Mouse (Mus musculus) heart, adult 2 months (tissue): ENCODE results near the gene Hacd4. TPM values are rescaled to one million over a fixed set of nuclear protein-coding genes. Genes with fewer than 3 reads are reported as not detected.

Experiments used
- DNase-seq, 2 experiments: peaks; one replicate each; pipeline ENCODE4 v3.0.0; 2021
- H3K27ac ChIP-seq: fragments of 200-600 bp; 2 replicates; pipeline ENCODE4 v1.8.1; 2022
- H3K27me3 ChIP-seq: fragments of 200-500 bp; 2 replicates; pipeline ENCODE4 v1.6.1; 2012; ENCODE audit warnings: mild to moderate bottlenecking, low read length, inconsistent platforms, mixed read lengths; ENCODE audit not compliant: control insufficient read depth, insufficient read depth
- H3K36me3 ChIP-seq: fragments of 200-500 bp; 2 replicates; pipeline ENCODE4 v1.6.1; 2012; ENCODE audit warnings: low read length, inconsistent platforms; ENCODE audit not compliant: control insufficient read depth, insufficient read depth
- H3K4me1 ChIP-seq: fragments of 200-500 bp; 2 replicates; pipeline ENCODE4 v1.6.1; 2011; ENCODE audit warnings: low read length; ENCODE audit not compliant: control insufficient read depth, insufficient read depth
- H3K4me3 ChIP-seq: fragments of 200-600 bp; 2 replicates; pipeline ENCODE4 v1.8.1; 2022
- H3K79me2 ChIP-seq: fragments of 200-500 bp; replicated peaks from 2 replicates; pipeline ENCODE4 v1.6.1; 2012; ENCODE audit warnings: mild to moderate bottlenecking, inconsistent platforms, low read length, moderate library complexity, mixed read lengths; ENCODE audit not compliant: control insufficient read depth, insufficient read depth
- H3K9ac ChIP-seq: fragments of 200-500 bp; 2 replicates; pipeline ENCODE4 v1.6.1; 2012; ENCODE audit warnings: low read depth, mild to moderate bottlenecking, control low read depth, inconsistent platforms, low read length, mixed read lengths
- CTCF ChIP-seq: fragments of 200-600 bp; IDR thresholded peaks from 2 replicates; pipeline ENCODE4 v1.8.1; 2022; ENCODE audit warnings: antibody characterized with exemption, mild to moderate bottlenecking, moderate library complexity
- EP300 ChIP-seq: fragments of 200-500 bp; IDR thresholded peaks from 2 replicates; pipeline ENCODE4 v1.6.1; 2011; ENCODE audit warnings: low read depth, low read length, control low read depth; ENCODE audit not compliant: insufficient read depth
- POLR2A ChIP-seq: fragments of 200-500 bp; IDR thresholded peaks from 2 replicates; pipeline ENCODE4 v1.6.1; 2011; ENCODE audit warnings: mild to moderate bottlenecking, low read depth, low read length, control low read depth; ENCODE audit not compliant: insufficient read depth
- WGBS: fragments of 180-500 bp; shearing (Covaris S2); methylation state at CpG from one replicate; pipeline ENCODE4 v1.1.7; 2018; 5-methylcytosine and 5-hydroxymethylcytosine counted together
- intact Hi-C: fragments of 180-260 bp; cut with DNase I; formaldehyde crosslinking; loops from one replicate; pipeline ENCODE4 v1.15.1; 2025
- polyA plus RNA-seq: library from polyadenylated mRNA; depleted of rRNA; stranded (reverse); fragments of >200 nt; gene quantifications from 2 replicates; pipeline ENCODE4 v1.2.3, GENCODE M21; 2012
- total RNA-seq, 2 experiments: library from RNA; stranded (reverse); gene quantifications; 2 replicates each; pipeline ENCODE4 v1.2.3; 2021

The Hacd4 gene
- total and polyA plus RNA-seq, 3 experiments = 2.9 to 5.4 (median 3.5) TPM

GRCm38 (mm10) chr4:88427630-88428239 is 11.0 kb downstream of the Hacd4 start:
- WGBS = 94% methylated on average over 2 of the region's 2 CpGs
- no peaks in the 10 kb centered on the region for H3K27me3 ChIP-seq
- H3K27ac ChIP-seq = no peak overlapping the region
- H3K9ac ChIP-seq = no peak overlapping the region
- no peak for TF ChIP-seq CTCF
- no peak for TF ChIP-seq POLR2A
- TF ChIP-seq EP300 = no peak
- no peaks in the 10 kb centered on the region for H3K79me2 ChIP-seq
- no peak for DNase-seq
- H3K4me1 ChIP-seq = no peaks in the 10 kb centered on the region
- H3K4me3 ChIP-seq = no peak overlapping the region
- intact Hi-C loops = no loop called here
- H3K36me3 ChIP-seq = no peaks in the 10 kb centered on the region

DNA sequence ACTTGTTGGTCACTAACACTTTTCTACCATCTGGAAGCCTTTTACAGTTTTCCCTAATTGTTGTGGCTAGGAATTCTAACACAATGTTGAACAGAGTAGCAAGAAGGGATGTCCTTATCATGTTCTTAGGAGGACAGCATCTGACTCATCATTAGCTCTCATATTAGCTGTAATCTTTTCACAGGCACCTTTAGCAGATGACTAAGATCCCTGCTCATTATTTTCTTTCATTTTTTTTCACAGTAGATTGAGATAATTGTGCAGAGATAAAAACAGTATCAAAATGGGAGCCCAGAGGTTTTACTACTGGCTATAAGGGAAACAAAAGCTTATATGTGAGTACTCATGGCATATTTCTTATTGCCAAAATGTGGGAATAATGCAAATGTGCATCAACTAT is 14.2 kb downstream of the Hacd4 start:
- H3K27me3 ChIP-seq = no peaks in the 10 kb centered on the region
- no peak overlapping the region for H3K9ac ChIP-seq
- no peak overlapping the region for H3K4me3 ChIP-seq
- no peak for TF ChIP-seq EP300
- TF ChIP-seq POLR2A = no peak
- DNase-seq = no peak
- no peak overlapping the region for H3K27ac ChIP-seq
- H3K4me1 ChIP-seq = no peaks in the 10 kb centered on the region
- intact Hi-C loops = no loop called here
- H3K79me2 ChIP-seq = no peaks in the 10 kb centered on the region
- H3K36me3 ChIP-seq = no peaks in the 10 kb centered on the region

GRCm38 (mm10) chr4:88419378-88419777 is 19.4 kb downstream of the Hacd4 start:
- Histone ChIP-seq H3K4me3 (no peak overlapping the region), H3K9ac (no peak overlapping the region), H3K79me2 (no peaks in the 10 kb centered on the region), H3K4me1 (no peaks in the 10 kb centered on the region), H3K36me3 (no peaks in the 10 kb centered on the region; the same call in none of the 2 replicates), H3K27ac (no peak overlapping the region), H3K27me3 (no peaks in the 10 kb centered on the region)
- WGBS = 90% methylated on average over 5 of the region's 5 CpGs
- DNase-seq = no peak
- no peak for TF ChIP-seq EP300
- no peak for TF ChIP-seq POLR2A
- no peak for TF ChIP-seq CTCF
- intact Hi-C loops = no loop called here

- Histone ChIP-seq H3K9ac (no peak overlapping the region), H3K36me3 (no peaks in the 10 kb centered on the region; the same call in none of the 2 replicates), H3K4me1 (no peaks in the 10 kb centered on the region), H3K27me3 (no peaks in the 10 kb centered on the region), H3K4me3 (no peak overlapping the region), H3K27ac (no peak overlapping the region), H3K79me2 (no peaks in the 10 kb centered on the region)
- no peak for TF ChIP-seq EP300
- TF ChIP-seq CTCF = no peak
- TF ChIP-seq POLR2A = no peak
- 34% methylated on average over 2 of the region's 2 CpGs for WGBS
- DNase-seq = no peak
- intact Hi-C loops = no loop called here
Observed at GRCm38 (mm10) chr4:88415017-88415416, 23.7 kb downstream of the Hacd4 start.

- intact Hi-C loops = no loop called here
- H3K79me2 ChIP-seq = no peaks in the 10 kb centered on the region
- H3K36me3 ChIP-seq = no peaks in the 10 kb centered on the region; the same call in none of the 2 replicates
- no peak for DNase-seq
- no peak overlapping the region for H3K4me3 ChIP-seq
- H3K27ac ChIP-seq = no peak overlapping the region
- no peak overlapping the region for H3K9ac ChIP-seq
- no peaks in the 10 kb centered on the region for H3K27me3 ChIP-seq
- no peak for TF ChIP-seq POLR2A
- TF ChIP-seq EP300 = no peak
- no peak for TF ChIP-seq CTCF
- H3K4me1 ChIP-seq = no peaks in the 10 kb centered on the region
- WGBS = 64% methylated on average over 2 of the region's 2 CpGs
Observed at GRCm38 (mm10) chr4:88412331-88412730, 26.4 kb downstream of the Hacd4 start.

- no peaks in the 10 kb centered on the region for H3K4me1 ChIP-seq
- no peak overlapping the region for H3K4me3 ChIP-seq
- H3K27me3 ChIP-seq = no peaks in the 10 kb centered on the region
- H3K9ac ChIP-seq = no peak overlapping the region
- WGBS = 94% methylated on average over 4 of the region's 4 CpGs
- intact Hi-C loops = no loop called here
- H3K79me2 ChIP-seq = no peaks in the 10 kb centered on the region
- DNase-seq = no peak
- TF ChIP-seq CTCF (no peak), POLR2A (no peak), EP300 (no peak)
- H3K36me3 ChIP-seq = no peaks in the 10 kb centered on the region; the same call in 1 of the 2 replicates
- H3K27ac ChIP-seq = no peak overlapping the region
Observed at GRCm38 (mm10) chr4:88409279-88409678, 29.4 kb downstream of the Hacd4 start.
